Mouse (Mus musculus): ENCODE measurements around the gene Bend3. TPM values are rescaled to one million over a fixed set of nuclear protein-coding genes. Genes with fewer than 3 reads are reported as not detected.

The Bend3 gene
- polyA plus RNA-seq (2014; fragmentation: Illumina TruSeq; extraction: RNeasy Lipid Tissue Mini Kit (QIAGEN cat#74804); ENCODE audit: low read depth, low replicate concordance), result 1.4 TPM

GRCm38 (mm10) chr10:43478751-43479435 is at the start of gene Bend3:
Bend3 (plus strand) TSS chr10:43478831.

DNA sequence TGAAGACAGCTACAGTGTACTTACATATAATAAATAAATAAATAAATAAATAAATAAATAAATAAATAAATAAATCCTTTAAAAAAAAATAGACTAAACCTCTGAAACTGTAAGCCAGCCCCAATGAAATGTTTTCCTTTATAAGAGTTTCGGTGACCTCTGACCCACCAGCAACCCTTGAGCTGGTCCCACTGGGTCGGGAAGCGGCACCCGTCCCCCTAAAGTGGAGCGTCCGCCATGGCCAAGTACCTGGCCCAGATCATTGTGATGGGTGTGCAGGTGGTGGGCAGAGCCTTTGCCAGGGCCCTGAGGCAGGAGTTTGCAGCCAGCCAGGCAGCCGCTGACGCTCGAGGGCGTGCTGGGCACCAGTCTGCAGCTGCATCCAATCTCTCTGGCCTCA is 45.3 kb downstream of the Bend3 start, which contains the start of gene Gm9803:
Gene Gm9803, plus strand, starts transcription at position 154 of the 400 bp plus-strand sequence.

DNA sequence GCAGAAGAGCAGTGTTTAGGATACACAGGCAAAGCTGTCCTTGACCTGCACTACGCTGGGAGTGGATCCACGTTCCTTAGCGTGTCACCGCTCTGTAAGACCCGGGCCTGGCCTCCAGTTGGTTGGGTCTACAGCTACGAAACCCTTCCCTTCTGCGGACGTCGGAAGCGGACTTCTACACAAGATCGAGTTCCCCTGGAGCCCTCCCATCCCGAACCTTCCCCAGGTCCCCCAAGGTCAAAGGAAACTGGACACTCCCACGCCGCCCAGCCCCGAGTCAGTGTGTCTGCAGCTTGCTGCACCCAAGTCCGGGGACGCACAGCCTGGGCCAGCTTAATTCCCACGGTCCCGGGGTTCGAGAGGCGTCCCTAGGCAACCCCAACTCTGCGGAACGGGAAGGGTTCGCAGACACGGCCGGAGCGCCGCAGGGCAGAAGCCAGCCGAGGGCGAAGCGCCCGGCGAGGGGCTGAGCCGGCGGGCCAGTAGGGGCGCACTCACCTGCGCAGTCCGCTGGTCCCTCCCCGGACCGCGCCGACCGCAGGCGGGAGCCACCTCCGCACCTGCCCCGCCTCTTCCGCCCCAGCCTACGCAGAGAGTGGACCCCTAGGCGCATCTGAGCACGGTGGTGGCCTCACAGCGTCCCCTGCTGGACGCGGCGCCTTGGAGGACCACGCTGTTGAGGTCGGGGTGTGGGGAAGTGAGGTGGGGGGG is 62.0 kb downstream of the Bend3 start, which contains the start of gene 1700021F05Rik:
Gene 1700021F05Rik, minus strand, starts transcription at position 553 of the 711 bp plus-strand sequence.

Other genes with a start within 250 kb of the Bend3 start
- 1.5 TPM for gene Gm9803, start 45.3 kb downstream of the Bend3 start, polyA plus RNA-seq (2014; fragmentation: Illumina TruSeq; extraction: RNeasy Lipid Tissue Mini Kit (QIAGEN cat#74804); ENCODE audit: low read depth, low replicate concordance)
- 42.9 TPM for gene 1700021F05Rik, start 62.2 kb downstream of the Bend3 start, polyA plus RNA-seq (2014; fragmentation: Illumina TruSeq; extraction: RNeasy Lipid Tissue Mini Kit (QIAGEN cat#74804); ENCODE audit: low read depth, low replicate concordance)
- 14.5 TPM for gene Cd24a, start 99.5 kb downstream of the Bend3 start, polyA plus RNA-seq (2014; fragmentation: Illumina TruSeq; extraction: RNeasy Lipid Tissue Mini Kit (QIAGEN cat#74804); ENCODE audit: low read depth, low replicate concordance)